Mouse (Mus musculus) thymus, postnatal 25 days (tissue): Measurements from ENCODE around the gene Pigo.

Experiments
- DNase-seq: peaks from one replicate; pipeline ENCODE4 v3.0.0; 2022

Pigo gene

GRCm38 (mm10) chr4:43036356-43036755 lies 10.7 kb upstream of the Pigo start:
- DNase-seq = no peak

- no peak for DNase-seq
Measured at GRCm38 (mm10) chr4:43035851-43036250, 10.2 kb upstream of the Pigo start.

GRCm38 (mm10) chr4:43033481-43033880 lies 7.9 kb upstream of the Pigo start:
- DNase-seq = no peak

GRCm38 (mm10) chr4:43032501-43032900 lies 6.9 kb upstream of the Pigo start:
- DNase-seq = no peak

- peak; percentile 92 for DNase-seq
Measured at GRCm38 (mm10) chr4:43031237-43031995, 5.8 kb upstream of the Pigo start, which contains the start of gene Stoml2. Gene Stoml2, minus strand, starts transcription at chr4:43031710.

- no peak for DNase-seq
Measured at GRCm38 (mm10) chr4:43030780-43031230, 5.2 kb upstream of the Pigo start.

GRCm38 (mm10) chr4:43030352-43030751 lies 4.7 kb upstream of the Pigo start:
- DNase-seq = no peak

GRCm38 (mm10) chr4:43029749-43030148 lies 4.1 kb upstream of the Pigo start:
- DNase-seq = no peak

GRCm38 (mm10) chr4:43029121-43029520 lies 3.5 kb upstream of the Pigo start:
- DNase-seq = no peak

GRCm38 (mm10) chr4:43024673-43025072 lies 946 bp downstream of the Pigo start:
- no peak for DNase-seq

GRCm38 (mm10) chr4:43021341-43021740 lies 4.3 kb downstream of the Pigo start:
- no peak for DNase-seq

- DNase-seq = no peak
Measured at GRCm38 (mm10) chr4:43020876-43021275, 4.7 kb downstream of the Pigo start.

GRCm38 (mm10) chr4:43019641-43020465 lies 5.8 kb downstream of the Pigo start:
- DNase-seq = no peak

GRCm38 (mm10) chr4:43019176-43019575 lies 6.4 kb downstream of the Pigo start:
- DNase-seq = no peak

- DNase-seq = no peak
Measured at GRCm38 (mm10) chr4:43018156-43018555, 7.5 kb downstream of the Pigo start.

GRCm38 (mm10) chr4:43012091-43012490 lies 13.5 kb downstream of the Pigo start:
- DNase-seq = no peak

GRCm38 (mm10) chr4:43010161-43011038 lies 15.2 kb downstream of the Pigo start, which contains the start of gene Fancg:
Gene Fancg, minus strand, starts transcription at chr4:43010506.
- DNase-seq = peak; percentile 87

GRCm38 (mm10) chr4:43005765-43006164 lies 19.9 kb downstream of the Pigo start:
- DNase-seq = peak; percentile 41

- DNase-seq = no peak
Measured at GRCm38 (mm10) chr4:43004951-43005350, 20.7 kb downstream of the Pigo start.

GRCm38 (mm10) chr4:43002756-43003439 lies 22.7 kb downstream of the Pigo start:
- DNase-seq = no peak

- no peak for DNase-seq
Measured at GRCm38 (mm10) chr4:43001272-43001671, 24.3 kb downstream of the Pigo start.
